Mouse (Mus musculus) heart, embryonic 12.5 days (tissue): ENCODE measurements around the gene Arid1a. TPM values are rescaled to one million over a fixed set of nuclear protein-coding genes. Genes with fewer than 3 reads are reported as not detected.

Experiments used
- ATAC-seq: fragments of 200-750 bp; cut with Nextera tagmentation; 2 replicates; pipeline ENCODE4 v1.8.0; 2017; ENCODE audit warnings: moderate TSS enrichment, moderate library complexity; ENCODE audit not compliant: insufficient number of reproducible peaks, low FRiP score
- H3K27ac ChIP-seq: fragments of 300-500 bp; sonication (generic); 2 replicates; pipeline ENCODE4 v1.5.1; 2016; ENCODE audit warnings: mild to moderate bottlenecking, moderate library complexity; ENCODE audit not compliant: poor library complexity, severe bottlenecking
- H3K27me3 ChIP-seq: fragments of 300-500 bp; sonication (generic); replicated peaks from 2 replicates; pipeline ENCODE4 v1.6.1; 2016; ENCODE audit warnings: mild to moderate bottlenecking, moderate library complexity
- H3K36me3 ChIP-seq: fragments of 300-500 bp; sonication (generic); 2 replicates; pipeline ENCODE4 v1.6.1; 2016; ENCODE audit warnings: mild to moderate bottlenecking, moderate library complexity
- H3K4me1 ChIP-seq: fragments of 300-500 bp; sonication (generic); replicated peaks from 2 replicates; pipeline ENCODE4 v1.6.1; 2016; ENCODE audit warnings: mild to moderate bottlenecking
- H3K4me2 ChIP-seq: fragments of 300-500 bp; sonication (generic); 2 replicates; pipeline ENCODE4 v1.6.1; 2016; ENCODE audit warnings: mild to moderate bottlenecking, moderate library complexity
- H3K4me3 ChIP-seq: fragments of 300-500 bp; sonication (generic); 2 replicates; pipeline ENCODE4 v1.5.1; 2016; ENCODE audit warnings: mild to moderate bottlenecking
- H3K9ac ChIP-seq: fragments of 300-500 bp; sonication (generic); 2 replicates; pipeline ENCODE4 v1.6.1; 2016; ENCODE audit warnings: mild to moderate bottlenecking, moderate library complexity
- H3K9me3 ChIP-seq: fragments of 300-500 bp; sonication (generic); replicated peaks from 2 replicates; pipeline ENCODE4 v1.6.1; 2016; ENCODE audit warnings: mild to moderate bottlenecking, moderate library complexity
- WGBS: fragments of 180-500 bp; shearing (Covaris S2); methylation state at CpG from one replicate; pipeline ENCODE4 v1.1.7; 2016; 5-methylcytosine and 5-hydroxymethylcytosine counted together
- polyA plus RNA-seq: library from polyadenylated mRNA; unstranded; fragments of >200 nt; fragmentation: Nextera tagmentation; extraction: Ambion mirVana; gene quantifications from 2 replicates; pipeline ENCODE4 v1.2.1, GENCODE M21; 2016

Gene Arid1a
- polyA plus RNA-seq, 1 experiment from 2014 or later: 24.5 TPM

DNA sequence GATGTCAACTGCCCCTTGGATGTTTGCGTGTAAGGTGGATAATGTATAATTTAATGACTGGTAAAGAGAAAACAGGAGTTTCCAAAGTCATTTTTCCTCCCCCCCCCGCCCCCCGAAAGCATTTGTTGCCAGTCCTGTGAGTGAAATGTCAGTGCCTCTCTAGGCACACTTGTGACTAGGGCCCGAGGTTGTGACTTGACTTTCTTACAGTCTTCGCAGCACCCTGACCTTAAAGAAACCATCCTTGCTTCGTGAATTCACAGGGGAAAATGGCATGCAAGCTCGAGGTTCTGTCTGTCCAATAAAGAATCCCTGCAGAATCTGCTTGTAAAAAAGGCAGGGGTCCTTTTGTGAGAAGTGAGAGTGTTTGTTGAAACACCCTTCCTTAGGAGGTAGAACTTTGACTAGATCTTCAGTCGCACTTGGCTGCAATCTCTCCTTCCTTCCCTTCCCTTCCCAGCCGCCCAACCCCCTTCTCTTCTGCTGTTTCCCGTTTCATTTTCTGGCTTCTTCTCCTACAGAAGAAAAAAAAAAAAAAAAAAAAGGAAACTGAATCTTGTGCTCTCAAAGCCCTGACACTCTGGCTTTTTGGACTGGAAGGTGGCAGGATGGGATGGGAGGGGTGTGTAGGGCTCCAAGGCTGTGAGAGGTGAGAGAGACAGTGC is 82.8 kb downstream of the Arid1a start:
- H3K36me3 ChIP-seq: peaks cover 7% of the 10 kb centered on the region; the same call in 1 of the 2 replicates
- H3K4me1 ChIP-seq: peaks cover 58% of the 10 kb centered on the region
- peak overlapping the region; percentile 99 for H3K27ac ChIP-seq
- no peaks in the 10 kb centered on the region for H3K9me3 ChIP-seq
- no peak for ATAC-seq
- peak overlapping the region; percentile 94 for H3K9ac ChIP-seq
- peak overlapping the region; percentile 86 for H3K4me2 ChIP-seq
- WGBS: 24% methylated on average over 10 of the region's 10 CpGs
- H3K27me3 ChIP-seq: no peaks in the 10 kb centered on the region
- H3K4me3 ChIP-seq: peak overlapping the region; percentile 80

DNA sequence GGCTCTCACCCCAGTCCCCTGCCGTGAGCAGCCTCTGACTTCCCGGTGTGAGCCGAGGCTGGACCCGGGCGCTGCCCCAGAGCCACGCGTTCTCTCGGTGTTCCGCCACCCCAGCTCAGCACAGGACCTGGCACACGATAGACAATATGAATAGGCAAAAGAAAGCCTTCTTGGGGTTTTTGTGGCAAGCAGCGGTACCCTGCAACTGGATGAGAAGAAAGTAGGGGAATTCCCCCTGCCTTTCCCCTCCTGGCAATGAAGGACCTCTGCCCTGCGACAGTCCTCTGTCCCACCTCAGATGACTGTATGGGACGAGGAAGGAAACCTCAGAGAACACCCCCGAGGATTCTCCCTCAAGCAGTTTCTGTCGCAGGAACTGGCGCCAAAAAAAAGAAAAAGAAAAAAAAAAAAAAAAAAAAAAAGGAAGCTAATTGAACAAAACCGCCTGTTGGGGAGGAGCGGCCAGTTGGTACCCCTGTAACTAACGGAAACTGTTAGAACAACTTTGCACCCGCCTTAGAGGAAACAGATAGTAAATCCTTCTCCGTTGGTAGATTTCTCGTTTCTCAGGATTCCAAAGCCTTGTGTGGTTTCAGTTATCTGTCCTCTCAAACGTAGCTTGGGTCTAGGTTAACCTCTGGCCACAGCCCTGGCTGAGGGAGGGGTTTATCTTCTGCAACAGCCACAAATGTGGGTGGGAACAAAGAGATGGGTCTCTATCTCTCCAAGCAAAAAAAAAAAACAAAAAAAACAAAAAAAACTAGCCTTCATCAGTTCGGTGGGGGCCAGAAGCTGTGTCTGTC is 83.5 kb downstream of the Arid1a start:
- Histone ChIP-seq H3K4me1 (peaks cover 58% of the 10 kb centered on the region), H3K27me3 (no peaks in the 10 kb centered on the region), H3K36me3 (peaks cover 2% of the 10 kb centered on the region; the same call in 1 of the 2 replicates), H3K4me3 (peak overlapping the region; percentile 80), H3K9ac (peak overlapping the region; percentile 94), H3K27ac (peak overlapping the region; percentile 99), H3K4me2 (peak overlapping the region; percentile 86), H3K9me3 (no peaks in the 10 kb centered on the region)
- peak; percentile 37 for ATAC-seq
- 2% methylated on average over 24 of the region's 24 CpGs for WGBS

DNA sequence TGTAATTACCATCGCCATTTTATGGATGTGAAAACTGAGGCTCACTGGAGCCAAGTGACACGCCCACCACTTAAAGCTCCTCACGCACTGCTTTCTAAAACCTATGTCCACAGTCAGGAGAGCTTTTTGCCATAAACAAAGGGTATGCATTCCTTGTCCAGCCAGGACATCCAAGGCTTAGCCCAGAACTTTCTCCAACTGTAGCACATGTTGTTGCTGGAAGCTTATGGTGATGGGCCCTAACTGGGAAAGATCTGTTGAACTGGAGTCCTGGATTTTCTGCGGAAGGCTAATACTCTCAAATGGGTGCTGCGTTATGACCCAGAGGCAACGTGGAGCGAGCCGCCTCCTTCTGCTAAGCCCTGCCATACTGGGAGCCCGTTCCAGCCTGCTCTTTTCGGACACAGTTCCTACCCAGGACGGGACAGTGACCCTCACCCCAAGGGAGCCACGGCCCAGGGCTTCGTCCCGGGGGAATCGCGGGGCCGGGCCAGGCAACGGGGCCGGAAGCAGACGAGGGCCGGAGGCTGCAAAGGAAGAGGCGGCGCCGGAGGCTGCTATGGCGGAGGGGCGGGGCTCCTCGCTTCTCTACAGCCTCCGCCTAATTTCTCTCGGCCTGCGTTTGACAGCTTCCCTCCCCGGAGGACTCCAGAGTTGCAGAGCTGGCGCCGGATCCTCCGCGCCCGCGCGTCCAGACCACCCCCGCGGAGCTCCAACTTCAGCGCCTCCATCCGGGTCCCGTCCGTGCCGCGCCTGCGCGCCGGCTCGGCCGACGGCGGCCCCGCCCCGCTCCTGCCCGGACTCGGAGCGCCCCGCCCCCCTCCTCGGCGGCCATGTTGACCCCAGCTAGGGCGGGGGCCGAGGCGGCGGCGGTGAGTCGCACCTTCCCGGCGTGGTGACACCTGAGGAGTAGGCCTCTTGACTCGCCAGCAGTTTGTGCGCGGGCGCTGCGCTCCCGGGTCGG is 84.4 kb downstream of the Arid1a start, which contains the start of gene Pigv:
Gene Pigv, minus strand, starts transcription at position 767 of the 964 bp plus-strand sequence.
- H3K4me2 ChIP-seq: peak within 1 kb of the TSS; percentile 86
- peak; percentile 94 for ATAC-seq

DNA sequence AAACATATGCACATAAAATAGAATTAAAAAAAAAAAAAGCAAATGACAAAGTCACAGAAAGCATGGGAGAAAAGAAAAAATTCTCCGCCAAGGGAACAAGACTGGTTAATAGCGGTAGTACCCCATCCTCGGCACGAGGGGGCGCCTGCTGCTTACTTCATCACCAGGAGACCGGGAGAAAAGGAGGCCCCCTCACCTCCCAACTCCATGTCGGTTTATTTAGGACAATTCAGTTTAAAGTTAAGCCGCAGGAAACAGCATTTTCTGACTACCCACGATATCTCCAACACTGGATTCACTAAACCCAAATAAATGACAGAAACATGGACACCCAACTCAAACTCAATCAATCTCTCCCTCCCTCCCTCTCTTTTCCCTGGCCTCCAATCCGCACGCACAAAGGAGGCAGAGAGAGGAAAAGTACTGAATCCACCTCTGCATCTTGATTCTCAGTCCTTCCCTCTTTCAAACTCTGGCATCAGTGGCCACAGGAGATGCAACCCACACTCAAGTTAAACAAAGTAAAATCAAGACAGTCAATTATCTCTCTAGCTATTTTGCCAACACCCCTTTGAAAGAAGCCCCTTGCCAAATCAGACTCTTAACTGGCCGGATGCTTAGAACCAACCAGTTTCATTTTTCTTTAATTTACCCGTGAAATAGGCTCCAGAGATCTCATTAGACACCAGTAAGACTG is 85.2 kb downstream of the Arid1a start:
- Histone ChIP-seq H3K4me2 (peak overlapping the region; percentile 86), H3K4me1 (peaks cover 48% of the 10 kb centered on the region), H3K36me3 (peaks cover 18% of the 10 kb centered on the region), H3K27ac (peak overlapping the region; percentile 99), H3K27me3 (no peaks in the 10 kb centered on the region), H3K4me3 (peak overlapping the region; percentile 80), H3K9ac (peak overlapping the region; percentile 94), H3K9me3 (no peaks in the 10 kb centered on the region)
- 3% methylated on average over 13 of the region's 13 CpGs for WGBS
- no peak for ATAC-seq

More for the DNA sequence above, 84.4 kb downstream of the Arid1a start, which contains the start of gene Pigv:
- H3K4me3 ChIP-seq: peak within 1 kb of the TSS; percentile 80
- under 1% methylated on average over 75 of the region's 76 CpGs for WGBS
- H3K9ac ChIP-seq: peak within 1 kb of the TSS; percentile 94
- no peaks in the 10 kb centered on the region for H3K9me3 ChIP-seq
- peaks cover 10% of the 10 kb centered on the region; the same call in 1 of the 2 replicates for H3K36me3 ChIP-seq
- peaks cover 56% of the 10 kb centered on the region for H3K4me1 ChIP-seq
- peak within 1 kb of the TSS; percentile 99 for H3K27ac ChIP-seq
- no peaks in the 10 kb centered on the region for H3K27me3 ChIP-seq

DNA sequence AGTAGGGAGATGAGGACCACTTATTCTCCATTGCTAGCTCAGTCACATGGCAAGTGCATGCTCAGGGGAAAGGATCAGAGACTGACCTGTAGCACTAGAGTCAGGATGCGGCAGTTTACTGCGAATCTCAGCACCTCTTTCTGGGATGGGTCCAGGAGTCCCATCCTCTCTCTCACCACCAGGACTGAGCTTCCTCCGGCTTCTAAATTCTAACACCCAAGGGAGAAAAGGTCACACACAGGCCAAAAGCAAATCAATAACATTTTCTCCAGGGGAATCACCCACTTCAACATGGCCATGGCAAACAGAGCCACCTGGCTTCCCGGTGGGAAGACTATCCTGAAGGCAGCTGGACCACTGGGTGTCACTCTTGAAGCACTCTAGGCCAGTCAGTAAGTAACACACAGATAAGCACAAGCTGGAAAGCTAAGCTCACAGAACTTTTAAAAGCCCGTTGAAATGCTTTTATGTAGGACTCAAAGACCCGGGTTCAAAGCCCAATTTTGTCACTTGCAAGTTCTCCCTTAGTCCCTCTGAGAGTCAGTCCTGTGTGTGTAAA is 86.8 kb downstream of the Arid1a start:
- no peak overlapping the region for H3K4me3 ChIP-seq
- no peak for ATAC-seq
- H3K27me3 ChIP-seq: no peaks in the 10 kb centered on the region
- 56% methylated on average over 6 of the region's 6 CpGs for WGBS
- H3K36me3 ChIP-seq: peaks cover 25% of the 10 kb centered on the region
- no peaks in the 10 kb centered on the region for H3K9me3 ChIP-seq
- H3K9ac ChIP-seq: 0 out of 2 replicates have a peak overlapping the region, but pooled peaks have one; percentile 24
- no peak overlapping the region for H3K27ac ChIP-seq
- H3K4me1 ChIP-seq: peaks cover 36% of the 10 kb centered on the region
- no peak overlapping the region for H3K4me2 ChIP-seq

DNA sequence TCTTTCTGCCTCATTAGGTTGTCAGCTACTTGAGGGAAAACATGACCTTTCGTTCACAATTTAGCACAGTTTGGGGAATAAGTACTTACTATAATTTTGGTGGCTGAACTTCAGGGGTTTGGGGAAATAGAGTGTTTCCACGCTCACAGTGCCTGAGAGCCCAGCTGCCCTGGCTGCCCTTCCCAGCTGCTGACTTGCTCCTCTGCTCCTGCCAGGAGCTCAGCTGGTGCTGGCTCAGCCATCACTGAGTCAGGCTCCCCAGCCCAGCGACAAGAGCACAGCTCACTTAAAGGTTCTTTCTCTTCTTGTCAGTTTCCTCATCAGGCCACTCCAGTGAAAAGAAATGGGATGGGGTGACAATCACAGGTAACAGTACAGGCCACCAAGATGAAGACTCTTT is 88.0 kb downstream of the Arid1a start:
- ATAC-seq: no peak
- Histone ChIP-seq H3K27me3 (no peaks in the 10 kb centered on the region), H3K36me3 (peaks cover 29% of the 10 kb centered on the region), H3K4me3 (no peak overlapping the region), H3K9ac (no peak overlapping the region), H3K4me1 (peaks cover 26% of the 10 kb centered on the region), H3K4me2 (no peak overlapping the region), H3K27ac (no peak overlapping the region), H3K9me3 (no peaks in the 10 kb centered on the region)
- WGBS: 63% methylated on average over 3 of the region's 3 CpGs

DNA sequence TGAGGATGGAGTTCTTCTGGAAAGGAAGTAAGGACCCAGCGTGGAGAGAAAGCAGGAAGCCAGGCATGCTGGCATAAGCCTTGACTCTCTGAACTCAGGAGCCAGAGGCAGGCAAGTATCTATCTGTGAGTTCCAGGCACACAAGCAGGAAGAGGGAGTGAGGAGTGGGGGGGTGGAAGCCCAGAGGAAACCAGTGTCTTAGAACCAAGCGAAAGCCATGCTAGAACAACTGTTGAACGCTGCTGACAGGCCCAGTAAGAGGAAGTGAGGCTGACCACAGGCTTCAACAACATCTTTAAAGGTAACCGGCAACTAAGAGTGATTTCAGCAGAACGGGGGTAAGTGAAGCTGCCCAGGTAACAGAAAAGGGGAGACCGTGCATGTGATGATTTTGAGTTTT is 90.4 kb downstream of the Arid1a start:
- H3K27me3 ChIP-seq: no peaks in the 10 kb centered on the region
- H3K4me1 ChIP-seq: peaks cover 21% of the 10 kb centered on the region
- H3K36me3 ChIP-seq: peaks cover 40% of the 10 kb centered on the region
- no peak overlapping the region for H3K4me2 ChIP-seq
- H3K27ac ChIP-seq: no peak overlapping the region
- ATAC-seq: no peak
- H3K4me3 ChIP-seq: no peak overlapping the region
- WGBS: 61% methylated on average over 6 of the region's 6 CpGs
- H3K9ac ChIP-seq: no peak overlapping the region
- no peaks in the 10 kb centered on the region for H3K9me3 ChIP-seq

DNA sequence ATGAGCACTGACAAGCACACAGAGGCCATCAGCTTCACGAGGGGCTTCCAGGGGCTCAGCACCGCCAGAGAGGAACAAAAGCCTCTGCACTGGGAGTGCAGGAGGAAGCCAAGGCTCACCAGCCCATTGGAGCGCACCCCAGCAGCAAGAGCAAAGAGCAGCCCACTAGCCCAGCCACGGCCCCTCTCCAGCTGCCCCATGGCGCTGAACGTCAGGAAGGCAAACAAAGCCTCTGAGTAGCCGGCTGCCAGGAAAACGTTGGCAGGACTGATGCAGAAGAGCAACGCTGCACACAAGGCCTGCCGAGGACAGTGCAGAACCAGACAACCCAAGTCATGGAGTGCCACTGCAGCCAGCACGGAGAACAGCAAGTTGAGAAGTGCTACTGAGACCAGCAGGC is 91.5 kb downstream of the Arid1a start:
- no peak overlapping the region for H3K4me3 ChIP-seq
- ATAC-seq: no peak
- H3K27me3 ChIP-seq: no peaks in the 10 kb centered on the region
- peaks cover 40% of the 10 kb centered on the region for H3K36me3 ChIP-seq
- 68% methylated on average over 11 of the region's 11 CpGs for WGBS
- H3K9ac ChIP-seq: no peak overlapping the region
- H3K27ac ChIP-seq: no peak overlapping the region
- H3K4me2 ChIP-seq: no peak overlapping the region
- H3K9me3 ChIP-seq: no peaks in the 10 kb centered on the region
- peaks cover 22% of the 10 kb centered on the region for H3K4me1 ChIP-seq

DNA sequence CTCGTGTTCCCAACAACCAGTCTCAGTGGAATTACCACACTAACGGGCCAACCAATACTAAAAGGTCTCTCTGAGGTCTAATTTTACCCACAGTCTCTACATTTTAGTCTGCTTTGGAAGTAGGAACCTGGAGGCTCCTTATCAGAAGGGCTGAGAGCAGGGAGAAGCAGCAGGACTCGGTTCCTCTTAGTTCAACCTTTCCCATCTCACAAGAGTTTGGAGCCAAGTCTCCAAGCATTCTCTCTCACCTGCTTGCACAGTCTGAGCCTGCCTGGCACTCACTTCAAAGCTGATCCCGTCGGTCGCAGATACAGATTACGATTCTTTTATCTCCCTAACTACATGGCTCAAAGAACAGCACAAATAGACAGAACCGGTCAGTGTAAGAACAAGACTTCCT is 93.6 kb downstream of the Arid1a start:
- Histone ChIP-seq H3K27ac (no peak overlapping the region), H3K4me2 (no peak overlapping the region), H3K9me3 (no peaks in the 10 kb centered on the region), H3K4me3 (no peak overlapping the region), H3K9ac (no peak overlapping the region), H3K4me1 (peaks cover 33% of the 10 kb centered on the region), H3K36me3 (peaks cover 37% of the 10 kb centered on the region), H3K27me3 (no peaks in the 10 kb centered on the region)
- ATAC-seq: no peak
- 69% methylated on average over 8 of the region's 8 CpGs for WGBS

DNA sequence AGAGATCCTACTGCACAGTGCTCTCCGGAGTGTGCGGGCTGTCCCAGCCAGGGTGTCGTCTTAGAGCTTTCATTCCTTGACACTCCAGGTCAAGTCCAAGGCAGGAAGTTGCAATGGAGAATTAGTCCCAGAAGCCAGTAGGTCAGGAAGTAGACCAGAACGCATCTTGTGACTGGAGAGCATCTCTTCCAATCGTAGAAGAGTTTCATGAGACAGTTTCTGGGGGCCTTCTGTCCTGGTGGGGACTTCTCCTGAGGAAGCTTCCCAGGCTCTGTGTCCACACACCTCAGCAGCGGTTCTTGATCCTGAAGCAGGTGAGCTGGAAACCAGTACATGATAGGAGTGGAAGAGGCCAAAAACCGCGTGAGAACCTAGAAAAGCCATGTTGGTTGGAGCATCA is 94.1 kb downstream of the Arid1a start:
- H3K9me3 ChIP-seq: no peaks in the 10 kb centered on the region
- WGBS: 84% methylated on average over 8 of the region's 8 CpGs
- no peaks in the 10 kb centered on the region for H3K27me3 ChIP-seq
- H3K4me2 ChIP-seq: no peak overlapping the region
- no peak for ATAC-seq
- H3K4me1 ChIP-seq: peaks cover 33% of the 10 kb centered on the region
- no peak overlapping the region for H3K27ac ChIP-seq
- no peak overlapping the region for H3K4me3 ChIP-seq
- peaks cover 32% of the 10 kb centered on the region for H3K36me3 ChIP-seq
- no peak overlapping the region for H3K9ac ChIP-seq
